Mouse (Mus musculus): ENCODE results near the gene 1700029P11Rik. TPM values are rescaled to one million over a fixed set of nuclear protein-coding genes. Genes with fewer than 3 reads are reported as not detected.
"Not testable (repeated sequence)": the region's sequence is repeated elsewhere in the genome, so short reads cannot be mapped to it uniquely, and the experiment has no call there.

The 1700029P11Rik gene
- polyA plus RNA-seq, 1 experiment from 2014 or later = not detected

DNA sequence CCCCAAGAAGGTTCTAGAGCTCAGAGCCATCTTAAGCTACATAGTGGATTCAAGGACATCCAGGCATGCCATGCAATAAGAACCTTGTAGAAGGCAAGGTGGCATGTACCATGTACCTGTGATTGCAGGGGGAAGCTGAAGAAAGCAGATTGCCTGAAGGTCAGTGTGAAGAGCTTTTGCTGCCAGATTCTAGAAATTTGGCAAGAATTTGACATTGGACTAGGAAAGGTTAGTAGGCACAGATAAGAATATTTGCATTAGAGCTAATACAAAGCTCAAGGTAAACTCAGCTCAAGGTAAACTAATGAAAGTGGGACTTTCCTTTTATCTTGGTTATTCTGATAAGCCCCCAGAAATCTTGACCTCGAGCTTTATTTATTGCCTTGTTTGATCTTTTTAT, 16.1 kb upstream of the 1700029P11Rik start:
- Histone ChIP-seq H3K36me3 (ENCODE audit: control insufficient read depth, insufficient read depth, low read length) (no peaks in the 10 kb centered on the region; the same call in 1 of the 2 replicates), H3K4me3 (ENCODE audit: low read depth, low read length) (no peak overlapping the region), H3K9ac (ENCODE audit: low read length) (no peak overlapping the region), H3K4me2 (ENCODE audit: low read depth) (no peak overlapping the region), H3K9me3 (ENCODE audit: control insufficient read depth, low read length) (no peaks in the 10 kb centered on the region), H3K27me3 (ENCODE audit: control insufficient read depth, insufficient read depth, low read length) (no peaks in the 10 kb centered on the region), H3K27ac (ENCODE audit: low read depth, low read length) (no peak overlapping the region), H3K4me1 (ENCODE audit: control insufficient read depth, insufficient read depth, low read length) (peaks cover 2% of the 10 kb centered on the region; the same call in 1 of the 2 replicates)
- DNase-seq (ENCODE audit: low spot score) = no peak
- ATAC-seq (ENCODE audit: insufficient read depth, low FRiP score, low TSS enrichment) = no peak
- 68% methylated on average over 1 of the region's 1 CpGs for WGBS

DNA sequence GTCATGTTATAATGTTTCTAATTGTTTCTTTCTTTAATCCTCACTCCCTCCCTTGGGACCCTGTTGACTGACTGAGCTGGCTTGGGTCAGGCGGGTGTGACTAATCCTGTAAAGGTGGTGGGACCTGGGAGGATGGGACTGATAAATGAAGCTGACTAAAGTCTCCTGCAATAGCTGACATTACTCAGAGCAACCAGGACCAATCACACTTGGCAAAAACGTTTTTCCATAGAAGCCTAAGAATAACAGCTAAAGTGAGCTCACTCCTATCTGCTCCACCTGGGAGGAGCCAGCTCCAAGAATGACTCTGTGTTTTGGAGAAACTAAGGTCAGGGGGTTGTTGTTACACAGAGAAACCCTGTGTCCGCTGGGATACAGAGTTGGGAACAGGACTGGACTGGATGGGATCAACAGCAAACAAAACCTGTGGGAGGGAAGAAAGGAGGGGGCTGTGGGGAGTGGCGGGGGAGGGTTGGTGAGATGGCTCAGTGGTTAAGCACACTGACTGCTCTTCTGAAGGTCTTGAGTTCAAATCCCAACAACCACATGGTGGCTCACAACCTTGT, 15.3 kb upstream of the 1700029P11Rik start:
- no peak for ATAC-seq (ENCODE audit: insufficient read depth, low FRiP score, low TSS enrichment)
- 67% methylated on average over 4 of the region's 4 CpGs for WGBS
- Histone ChIP-seq H3K36me3 (ENCODE audit: control insufficient read depth, insufficient read depth, low read length) (no peaks in the 10 kb centered on the region; the same call in 1 of the 2 replicates), H3K27me3 (ENCODE audit: control insufficient read depth, insufficient read depth, low read length) (no peaks in the 10 kb centered on the region), H3K9ac (ENCODE audit: low read length) (no peak overlapping the region), H3K4me1 (ENCODE audit: control insufficient read depth, insufficient read depth, low read length) (peaks cover 2% of the 10 kb centered on the region; the same call in 1 of the 2 replicates), H3K4me3 (ENCODE audit: low read depth, low read length) (no peak overlapping the region), H3K4me2 (ENCODE audit: low read depth) (no peak overlapping the region), H3K27ac (ENCODE audit: low read depth, low read length) (no peak overlapping the region), H3K9me3 (ENCODE audit: control insufficient read depth, low read length) (no peaks in the 10 kb centered on the region)
- no peak for DNase-seq (ENCODE audit: low spot score)

DNA sequence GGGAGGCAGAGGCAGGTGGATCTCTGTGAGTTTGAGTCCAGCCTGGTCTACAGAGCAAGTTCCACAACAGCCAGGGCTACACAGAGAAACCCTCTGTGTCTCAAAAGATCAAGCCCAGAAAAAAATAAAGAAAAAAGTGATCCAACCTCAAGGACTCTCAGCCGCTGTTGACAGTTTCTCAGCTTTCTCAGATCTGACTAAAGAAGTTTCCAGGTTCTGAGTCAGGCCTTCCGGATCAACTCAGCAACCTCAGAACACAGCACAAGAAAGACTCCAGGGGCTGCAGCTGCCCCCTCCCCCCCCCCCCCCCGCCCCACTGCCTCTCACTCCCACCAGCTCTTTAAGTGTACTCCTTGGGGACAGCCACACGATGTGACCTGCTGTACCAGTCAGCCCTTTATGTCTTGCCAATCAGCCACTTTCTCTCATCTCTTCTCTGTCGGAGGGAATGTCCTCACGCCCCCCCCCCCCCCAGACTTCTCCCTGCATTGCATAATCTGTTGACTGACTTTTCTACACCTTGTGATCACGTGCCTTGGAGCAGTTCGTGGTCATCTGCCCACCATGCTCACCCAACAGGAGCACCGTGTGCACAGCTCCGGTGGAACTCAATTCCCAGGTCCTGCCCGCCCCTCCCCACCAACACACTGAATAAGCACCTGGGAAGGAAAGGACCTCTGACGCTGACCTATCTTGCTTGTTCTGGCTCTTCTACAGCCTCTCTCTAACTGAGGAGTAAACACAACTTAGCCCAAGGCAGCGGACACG, 14.1 kb upstream of the 1700029P11Rik start:
- ATAC-seq (ENCODE audit: insufficient read depth, low FRiP score, low TSS enrichment) = no peak
- H3K9ac ChIP-seq (ENCODE audit: low read length) = no peak overlapping the region

DNA sequence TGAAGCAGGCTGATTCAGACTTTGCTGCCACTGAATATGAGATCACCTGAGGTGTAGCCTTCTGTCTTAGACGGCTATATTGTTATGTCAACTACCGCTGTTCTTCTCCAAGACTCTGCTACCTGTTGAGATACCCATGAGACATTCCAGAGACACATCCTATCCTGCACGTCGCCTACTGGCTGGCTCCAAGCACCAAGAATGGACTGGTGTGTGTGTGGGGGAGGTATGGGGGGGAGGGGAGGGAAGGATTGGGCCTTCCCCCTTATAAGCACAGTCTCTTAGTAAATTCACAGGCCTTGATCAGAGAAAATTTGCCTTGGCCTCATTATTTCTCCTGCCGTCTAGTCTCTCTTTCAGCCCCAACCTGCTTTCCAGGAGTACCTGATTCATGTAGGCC, 12.5 kb upstream of the 1700029P11Rik start:
- ATAC-seq (ENCODE audit: insufficient read depth, low FRiP score, low TSS enrichment) (no peak), DNase-seq (ENCODE audit: low spot score) (no peak)
- no peak overlapping the region for H3K27ac ChIP-seq (ENCODE audit: low read depth, low read length)
- no peak overlapping the region for H3K4me2 ChIP-seq (ENCODE audit: low read depth)
- no peaks in the 10 kb centered on the region for H3K4me1 ChIP-seq (ENCODE audit: control insufficient read depth, insufficient read depth, low read length)
- H3K4me3 ChIP-seq (ENCODE audit: low read depth, low read length) = no peak overlapping the region
- no peak overlapping the region for H3K9ac ChIP-seq (ENCODE audit: low read length)
- H3K9me3 ChIP-seq (ENCODE audit: control insufficient read depth, low read length) = no peaks in the 10 kb centered on the region
- WGBS = 90% methylated on average over 5 of the region's 5 CpGs
- no peaks in the 10 kb centered on the region for H3K36me3 ChIP-seq (ENCODE audit: control insufficient read depth, insufficient read depth, low read length)
- no peaks in the 10 kb centered on the region for H3K27me3 ChIP-seq (ENCODE audit: control insufficient read depth, insufficient read depth, low read length)

More for the DNA sequence above, 14.1 kb upstream of the 1700029P11Rik start:
- no peaks in the 10 kb centered on the region for H3K9me3 ChIP-seq (ENCODE audit: control insufficient read depth, low read length)
- H3K27me3 ChIP-seq (ENCODE audit: control insufficient read depth, insufficient read depth, low read length) = no peaks in the 10 kb centered on the region
- no peaks in the 10 kb centered on the region; the same call in 1 of the 2 replicates for H3K36me3 ChIP-seq (ENCODE audit: control insufficient read depth, insufficient read depth, low read length)
- H3K4me2 ChIP-seq (ENCODE audit: low read depth) = no peak overlapping the region
- no peak overlapping the region for H3K27ac ChIP-seq (ENCODE audit: low read depth, low read length)
- H3K4me3 ChIP-seq (ENCODE audit: low read depth, low read length) = no peak overlapping the region
- DNase-seq (ENCODE audit: low spot score) = no peak
- H3K4me1 ChIP-seq (ENCODE audit: control insufficient read depth, insufficient read depth, low read length) = no peaks in the 10 kb centered on the region; the same call in 1 of the 2 replicates
- WGBS = 90% methylated on average over 11 of the region's 14 CpGs

DNA sequence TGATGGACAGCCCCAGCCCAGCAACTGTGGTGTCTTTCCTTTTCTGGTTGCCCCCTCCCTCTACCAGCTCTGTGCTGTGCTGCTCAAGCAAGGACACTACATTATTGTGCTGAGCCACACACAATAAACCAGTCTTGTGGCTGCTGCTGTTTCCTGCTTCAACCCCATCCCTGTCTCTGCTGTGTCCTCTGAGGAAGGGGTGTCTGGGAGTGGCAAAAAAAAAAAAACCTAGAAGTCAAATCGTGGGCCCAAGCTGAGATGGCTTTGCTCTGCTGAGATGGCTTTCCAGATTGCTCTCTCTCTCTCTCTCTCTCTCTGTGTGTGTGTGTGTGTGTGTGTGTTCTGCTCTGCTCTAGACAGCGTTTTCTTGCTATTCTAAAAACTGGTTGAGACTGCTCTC, 11.9 kb upstream of the 1700029P11Rik start:
- DNase-seq (ENCODE audit: low spot score) (no peak), ATAC-seq (ENCODE audit: insufficient read depth, low FRiP score, low TSS enrichment) (no peak)
- Histone ChIP-seq H3K27ac (ENCODE audit: low read depth, low read length) (no peak overlapping the region), H3K4me1 (ENCODE audit: control insufficient read depth, insufficient read depth, low read length) (no peaks in the 10 kb centered on the region), H3K27me3 (ENCODE audit: control insufficient read depth, insufficient read depth, low read length) (no peaks in the 10 kb centered on the region), H3K36me3 (ENCODE audit: control insufficient read depth, insufficient read depth, low read length) (no peaks in the 10 kb centered on the region), H3K9ac (ENCODE audit: low read length) (no peak overlapping the region), H3K4me2 (ENCODE audit: low read depth) (no peak overlapping the region), H3K4me3 (ENCODE audit: low read depth, low read length) (no peak overlapping the region), H3K9me3 (ENCODE audit: control insufficient read depth, low read length) (no peaks in the 10 kb centered on the region)
- 62% methylated on average over 2 of the region's 2 CpGs for WGBS

DNA sequence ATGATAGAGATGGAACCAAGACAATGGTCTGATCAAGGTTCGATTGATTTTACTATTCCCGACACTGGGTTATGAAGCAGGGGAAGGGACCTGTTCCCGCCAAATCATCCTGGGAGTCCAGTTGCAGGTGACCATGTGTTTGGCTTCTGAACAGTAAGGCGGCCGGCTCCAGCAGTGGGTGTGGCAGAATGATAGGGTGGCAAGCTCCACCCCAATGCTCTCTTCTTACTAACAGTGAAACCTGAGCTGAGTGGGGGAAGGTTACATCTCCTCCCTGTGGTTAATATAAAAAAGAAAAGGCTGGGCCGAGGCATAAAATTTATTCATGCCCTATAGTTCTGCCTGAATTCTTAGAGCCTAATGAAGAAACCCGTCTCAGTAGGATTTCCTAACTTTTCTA, 11.2 kb upstream of the 1700029P11Rik start:
- ATAC-seq (ENCODE audit: insufficient read depth, low FRiP score, low TSS enrichment) (no peak), DNase-seq (ENCODE audit: low spot score) (no peak)
- Histone ChIP-seq H3K4me3 (ENCODE audit: low read depth, low read length) (no peak overlapping the region), H3K27ac (ENCODE audit: low read depth, low read length) (no peak overlapping the region), H3K4me2 (ENCODE audit: low read depth) (no peak overlapping the region), H3K9ac (ENCODE audit: low read length) (no peak overlapping the region), H3K4me1 (ENCODE audit: control insufficient read depth, insufficient read depth, low read length) (no peaks in the 10 kb centered on the region), H3K27me3 (ENCODE audit: control insufficient read depth, insufficient read depth, low read length) (no peaks in the 10 kb centered on the region), H3K36me3 (ENCODE audit: control insufficient read depth, insufficient read depth, low read length) (no peaks in the 10 kb centered on the region), H3K9me3 (ENCODE audit: control insufficient read depth, low read length) (no peaks in the 10 kb centered on the region)
- 76% methylated on average over 7 of the region's 7 CpGs for WGBS

DNA sequence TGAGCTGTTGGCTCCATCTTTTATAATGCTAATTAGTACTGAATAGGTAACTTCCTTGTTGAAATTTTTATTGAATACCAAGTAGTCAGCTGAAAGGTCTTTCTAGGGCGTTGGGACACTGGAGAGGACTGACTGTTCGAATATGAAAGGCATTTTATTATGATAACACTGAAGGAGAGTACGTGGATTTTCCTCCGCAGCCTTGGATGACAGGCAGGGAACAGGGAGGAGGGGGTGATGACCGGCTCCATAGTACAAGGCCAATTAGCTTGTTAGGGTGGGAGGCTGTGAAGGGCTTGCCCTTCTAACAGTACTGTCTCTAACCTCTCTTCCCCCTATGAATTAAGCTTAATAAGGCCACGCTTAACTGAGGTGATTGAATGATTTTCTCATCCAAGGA, 10.7 kb upstream of the 1700029P11Rik start:
- DNase-seq (ENCODE audit: low spot score); H3K27me3 ChIP-seq (ENCODE audit: control insufficient read depth, insufficient read depth, low read length); H3K4me1 ChIP-seq (ENCODE audit: control insufficient read depth, insufficient read depth, low read length); H3K36me3 ChIP-seq (ENCODE audit: control insufficient read depth, insufficient read depth, low read length); H3K4me3 ChIP-seq (ENCODE audit: low read depth, low read length); H3K27ac ChIP-seq (ENCODE audit: low read depth, low read length); ATAC-seq (ENCODE audit: insufficient read depth, low FRiP score, low TSS enrichment); H3K9me3 ChIP-seq (ENCODE audit: control insufficient read depth, low read length); H3K9ac ChIP-seq (ENCODE audit: low read length); H3K4me2 ChIP-seq (ENCODE audit: low read depth): not testable (repeated sequence)
- WGBS = 74% methylated on average over 6 of the region's 6 CpGs

DNA sequence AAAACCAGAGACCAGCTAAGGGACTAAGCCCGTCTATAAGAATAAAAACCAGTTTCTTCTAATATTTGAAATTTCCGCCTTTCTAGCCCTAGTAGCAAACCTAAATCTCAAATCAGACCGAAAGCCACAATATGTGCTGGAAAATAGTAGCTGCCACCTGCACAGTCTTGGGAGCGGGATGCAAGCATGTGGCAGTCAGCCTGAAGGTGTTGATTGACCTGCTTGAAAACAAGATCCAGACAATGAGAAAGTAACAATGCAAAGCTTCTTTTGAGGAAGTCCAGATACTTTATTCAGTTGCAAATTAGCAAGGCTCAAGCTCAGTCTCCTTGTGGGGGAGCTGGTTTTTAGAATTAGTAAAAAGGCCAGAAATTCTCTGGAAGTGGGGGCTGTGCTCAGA, 9.8 kb upstream of the 1700029P11Rik start:
- not testable (repeated sequence) for H3K27ac ChIP-seq (ENCODE audit: low read depth, low read length); H3K4me1 ChIP-seq (ENCODE audit: control insufficient read depth, insufficient read depth, low read length); H3K4me2 ChIP-seq (ENCODE audit: low read depth); ATAC-seq (ENCODE audit: insufficient read depth, low FRiP score, low TSS enrichment); DNase-seq (ENCODE audit: low spot score); H3K36me3 ChIP-seq (ENCODE audit: control insufficient read depth, insufficient read depth, low read length); H3K9ac ChIP-seq (ENCODE audit: low read length); H3K27me3 ChIP-seq (ENCODE audit: control insufficient read depth, insufficient read depth, low read length); H3K4me3 ChIP-seq (ENCODE audit: low read depth, low read length); H3K9me3 ChIP-seq (ENCODE audit: control insufficient read depth, low read length)
- WGBS = 91% methylated on average over 4 of the region's 4 CpGs

DNA sequence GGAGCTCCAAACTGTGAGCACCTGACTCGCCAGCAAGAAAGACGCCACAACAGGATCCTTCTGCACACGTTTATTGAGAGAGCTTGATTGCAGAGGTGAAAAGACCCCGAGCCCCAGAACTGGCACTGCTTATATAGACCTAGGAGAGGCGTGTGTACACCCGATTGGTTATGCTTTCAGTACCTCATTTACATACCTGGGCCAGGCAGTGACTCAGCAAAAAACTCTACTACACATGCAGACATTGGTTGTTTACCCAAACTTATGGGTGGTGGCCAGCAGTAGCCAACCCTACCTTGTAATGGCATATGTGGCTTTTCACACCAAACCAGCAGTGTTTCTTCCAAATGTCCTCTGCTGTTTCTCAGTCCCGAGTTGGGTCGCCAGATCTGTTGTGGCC, 5.2 kb upstream of the 1700029P11Rik start:
- H3K36me3 ChIP-seq (ENCODE audit: control insufficient read depth, insufficient read depth, low read length); H3K27ac ChIP-seq (ENCODE audit: low read depth, low read length); DNase-seq (ENCODE audit: low spot score); H3K4me3 ChIP-seq (ENCODE audit: low read depth, low read length); H3K9ac ChIP-seq (ENCODE audit: low read length); ATAC-seq (ENCODE audit: insufficient read depth, low FRiP score, low TSS enrichment); H3K4me1 ChIP-seq (ENCODE audit: control insufficient read depth, insufficient read depth, low read length); H3K27me3 ChIP-seq (ENCODE audit: control insufficient read depth, insufficient read depth, low read length); H3K9me3 ChIP-seq (ENCODE audit: control insufficient read depth, low read length); H3K4me2 ChIP-seq (ENCODE audit: low read depth): not testable (repeated sequence)
- WGBS = 93% methylated on average over 8 of the region's 8 CpGs

Data from neural tube, embryonic 11.5 days (tissue).